Mouse (Mus musculus): Measurements from ENCODE around the gene Slc27a1. TPM values are rescaled to one million over a fixed set of nuclear protein-coding genes. Genes with fewer than 3 reads are reported as not detected.
A peak's percentile ranks its signal among the peaks of the same experiment; 100 is the strongest.

Gene Slc27a1
- polyA plus RNA-seq, 2 experiments from 2014 or later = 4.4 to 8.9 TPM

DNA sequence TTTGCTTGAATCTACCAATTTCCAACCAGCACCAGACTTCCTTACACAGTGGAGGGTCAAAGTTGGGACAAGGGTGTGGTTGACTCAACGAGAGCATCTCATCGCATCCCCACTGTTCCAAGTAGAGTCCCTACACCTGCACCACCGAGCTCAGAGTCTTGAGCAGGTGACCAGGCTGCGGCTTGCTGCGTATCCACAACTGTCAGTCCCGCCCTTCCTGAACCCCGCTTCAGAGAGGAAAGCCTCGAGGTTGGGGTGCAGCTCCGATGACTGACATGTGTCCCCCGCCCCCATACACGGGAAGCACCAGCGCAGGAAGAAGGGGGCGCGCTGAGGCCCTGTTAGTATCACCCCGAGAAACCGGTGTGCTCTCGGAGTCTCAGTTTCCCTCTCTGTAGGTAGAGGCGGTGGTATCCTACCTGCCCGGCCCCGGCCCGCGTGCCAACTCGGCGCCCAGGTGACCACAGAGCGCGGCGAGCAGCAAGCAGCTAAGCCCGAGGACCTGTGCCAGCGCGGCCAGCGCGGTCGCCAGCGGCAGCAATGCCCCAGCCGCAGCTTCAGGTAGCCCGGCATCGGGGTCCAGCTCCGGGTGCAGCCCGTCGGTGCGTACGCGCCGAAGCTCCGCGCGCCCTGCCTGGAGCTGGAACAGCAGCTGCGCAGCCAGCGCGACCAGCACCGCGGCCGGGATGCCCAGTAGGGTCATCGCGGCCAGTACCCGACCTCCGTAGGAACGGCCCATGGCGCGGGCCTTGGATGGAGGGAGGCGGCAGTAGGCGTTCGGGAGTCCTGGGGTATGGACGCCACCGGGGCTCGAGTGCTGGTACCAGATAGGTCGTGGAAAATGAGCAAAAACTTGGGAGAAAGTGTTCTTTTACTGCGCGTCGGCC lies 10.4 kb upstream of the Slc27a1 start, which contains the start of gene Tmem221:
Gene Tmem221 (minus strand): TSS at position 801 of the 887 bp plus-strand sequence.
- peak; percentile 41 for ATAC-seq

DNA sequence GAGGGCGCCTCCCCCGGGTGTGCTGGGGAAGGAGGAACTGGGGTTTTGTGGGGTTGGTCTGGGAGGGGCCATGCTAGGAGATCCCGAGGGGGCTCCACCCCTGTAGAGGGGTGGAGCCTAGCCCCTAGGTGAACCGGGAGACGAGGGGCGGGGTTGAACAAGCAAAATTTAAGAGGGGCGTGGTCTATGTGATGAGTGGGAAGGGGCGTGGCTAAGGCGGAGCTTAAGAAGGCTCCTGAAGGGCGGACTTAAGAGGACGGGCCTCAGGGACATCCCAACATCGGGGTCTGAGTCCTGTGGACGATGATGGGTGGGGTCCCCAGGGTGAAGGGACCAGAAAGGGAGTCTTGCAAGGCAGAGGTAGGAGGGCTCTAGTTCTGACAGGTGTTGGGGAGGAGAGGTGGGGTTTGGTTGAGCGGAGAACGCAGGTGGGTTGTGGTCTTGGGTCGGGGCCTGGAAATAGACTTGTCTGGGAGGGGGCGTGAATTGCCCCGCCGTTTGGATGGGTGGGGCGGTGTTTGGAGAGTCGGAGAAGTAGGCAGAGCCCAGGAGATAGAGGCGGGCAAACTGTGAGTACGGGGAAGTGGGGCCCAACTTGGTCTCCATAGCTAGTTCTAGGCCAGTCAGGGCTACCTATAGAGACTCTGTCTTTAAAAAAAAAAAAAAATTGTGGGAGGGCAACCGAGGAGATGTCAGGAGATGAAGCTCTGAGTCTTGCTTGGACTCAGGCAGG lies 9.6 kb upstream of the Slc27a1 start:
- ATAC-seq = peak; percentile 55

DNA sequence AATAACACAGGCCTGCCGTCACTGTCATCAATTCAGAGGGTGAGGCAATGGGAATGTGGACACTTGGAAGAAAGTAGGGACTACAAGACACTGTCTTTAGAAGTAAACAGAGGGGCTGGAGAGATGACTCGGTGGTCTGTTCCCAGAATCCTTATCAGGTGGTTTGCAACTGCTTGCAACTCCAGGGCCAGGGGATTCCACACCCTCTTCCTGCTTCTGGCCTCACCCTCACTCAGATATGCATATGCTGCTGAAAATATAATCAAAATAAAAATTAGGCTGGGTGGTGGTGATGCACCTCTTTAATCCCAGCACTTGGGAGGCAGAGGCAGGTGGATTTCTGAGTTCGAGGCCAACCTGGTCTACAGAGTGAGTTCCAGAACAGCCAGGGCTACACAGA lies 8.6 kb upstream of the Slc27a1 start:
- no peak for ATAC-seq

DNA sequence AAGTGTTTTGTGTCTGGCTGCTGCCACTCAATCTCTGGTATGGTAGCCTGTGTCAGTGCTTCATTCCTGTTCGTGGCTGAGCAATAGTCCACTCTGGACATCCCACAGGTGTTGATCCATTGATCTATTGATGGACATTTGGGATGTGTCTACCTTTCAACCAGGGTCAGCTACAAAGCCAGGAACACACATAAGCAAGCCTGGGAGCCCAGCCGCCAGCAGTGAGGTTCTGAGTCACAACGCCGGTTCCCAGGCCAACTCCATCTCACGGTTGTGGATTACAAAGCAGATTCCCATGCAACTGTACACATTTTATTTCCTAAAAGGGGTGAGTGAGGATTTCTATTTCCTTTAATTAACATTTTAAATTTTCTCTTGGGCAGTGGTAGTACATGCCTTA lies 7.9 kb upstream of the Slc27a1 start:
- no peak for ATAC-seq

DNA sequence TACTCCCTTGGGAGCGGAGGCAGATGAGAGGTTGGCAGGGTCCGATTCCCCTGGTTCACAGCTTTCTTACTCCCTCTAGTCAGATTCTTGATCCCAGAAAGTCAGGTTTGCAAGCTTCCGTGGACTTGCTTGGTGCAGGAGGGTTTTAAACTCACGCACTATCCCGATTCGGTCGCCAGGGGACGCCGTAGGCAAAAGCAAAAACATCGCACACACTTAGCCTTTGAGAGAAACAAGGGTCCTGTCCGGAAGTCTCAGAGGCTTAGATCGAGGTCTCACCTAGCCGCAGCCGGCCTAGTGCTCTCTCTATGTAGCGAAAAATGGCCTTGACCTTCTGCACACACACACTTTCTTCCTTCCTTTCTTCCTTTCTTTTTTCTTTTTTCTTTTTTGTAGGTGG lies 7.3 kb upstream of the Slc27a1 start:
- peak; percentile 51 for ATAC-seq

DNA sequence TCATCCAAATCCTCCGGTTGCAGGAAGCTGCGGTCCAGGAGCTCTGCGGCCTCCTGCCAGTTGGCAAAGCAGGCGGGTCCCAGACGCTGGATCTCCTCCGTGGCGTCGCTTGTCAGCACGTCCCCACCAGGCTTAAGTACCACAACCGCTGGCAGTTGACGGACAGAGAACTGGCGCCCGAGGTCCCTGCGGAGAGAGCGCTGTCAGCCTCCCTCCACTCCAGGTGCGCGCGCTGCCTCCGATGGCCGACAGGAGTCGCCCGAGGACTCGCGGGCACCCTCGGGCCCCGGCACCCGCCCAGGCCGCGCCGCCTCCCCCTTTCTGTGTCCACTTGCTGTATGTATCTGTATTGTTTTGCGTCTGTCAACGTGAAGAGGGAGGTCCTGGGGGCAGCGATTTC lies 5.9 kb upstream of the Slc27a1 start:
- ATAC-seq = peak; percentile 33

DNA sequence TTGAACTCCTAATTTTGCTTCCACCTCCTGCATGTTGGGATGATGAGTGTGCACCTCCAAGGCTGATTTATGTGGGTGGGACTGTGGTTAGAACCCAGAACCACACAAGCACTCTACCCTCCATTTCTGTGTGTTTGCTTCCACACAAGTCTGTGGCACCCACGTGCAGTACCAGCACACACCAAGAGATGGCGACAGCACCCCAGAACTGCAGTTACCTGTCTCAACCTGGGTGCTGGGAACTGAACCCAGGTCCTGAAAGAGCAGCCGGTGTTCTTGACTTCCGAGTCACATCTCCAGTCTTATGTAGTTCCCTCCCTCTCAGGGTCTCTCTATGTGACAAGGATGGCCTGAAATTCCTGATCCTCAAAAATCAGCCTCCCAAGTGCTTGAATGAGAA lies 4.7 kb upstream of the Slc27a1 start:
- no peak for ATAC-seq

DNA sequence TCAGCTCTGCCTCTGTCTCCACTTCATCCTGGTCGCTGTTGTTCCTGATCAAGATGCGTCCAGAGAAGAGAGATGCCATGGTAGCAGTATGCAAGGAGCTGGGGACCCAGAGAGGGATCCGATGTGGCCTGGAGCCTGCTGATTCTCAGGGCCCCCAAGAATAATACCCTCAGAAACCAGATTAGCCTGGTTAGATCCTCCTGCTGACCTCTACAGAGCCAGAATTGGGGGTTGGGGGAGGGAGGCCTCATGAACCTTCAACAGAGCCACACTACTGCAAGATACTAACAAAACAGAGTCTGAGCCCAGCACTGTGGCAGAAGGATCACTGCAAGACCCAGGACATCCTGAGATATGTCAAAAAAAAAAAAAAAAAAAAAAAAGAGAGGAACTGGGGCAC lies 2.2 kb upstream of the Slc27a1 start, which contains the start of gene Nxnl1:
Gene Nxnl1 (minus strand): TSS at position 101 of the 400 bp plus-strand sequence.
- no peak for ATAC-seq

DNA sequence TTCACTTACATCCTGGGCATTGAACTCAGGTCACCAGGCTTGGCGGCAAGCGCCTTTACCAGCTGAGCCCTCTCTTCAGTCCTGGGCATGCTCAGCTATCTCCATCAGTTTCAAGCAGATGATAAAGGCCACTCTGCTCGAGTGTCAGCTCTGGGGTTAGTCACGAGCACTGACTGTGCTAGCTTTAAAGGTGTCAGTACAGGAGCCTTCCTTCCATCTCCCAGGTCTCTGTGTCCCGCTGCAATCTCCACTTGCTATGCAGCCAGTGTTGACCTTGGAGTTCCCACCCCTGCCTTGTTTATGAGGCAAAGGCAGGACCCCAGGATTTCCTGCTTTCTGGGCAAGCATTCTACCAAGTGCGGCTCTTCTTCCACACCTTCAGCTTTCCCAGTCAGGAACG lies 1.1 kb upstream of the Slc27a1 start:
- ATAC-seq = no peak

DNA sequence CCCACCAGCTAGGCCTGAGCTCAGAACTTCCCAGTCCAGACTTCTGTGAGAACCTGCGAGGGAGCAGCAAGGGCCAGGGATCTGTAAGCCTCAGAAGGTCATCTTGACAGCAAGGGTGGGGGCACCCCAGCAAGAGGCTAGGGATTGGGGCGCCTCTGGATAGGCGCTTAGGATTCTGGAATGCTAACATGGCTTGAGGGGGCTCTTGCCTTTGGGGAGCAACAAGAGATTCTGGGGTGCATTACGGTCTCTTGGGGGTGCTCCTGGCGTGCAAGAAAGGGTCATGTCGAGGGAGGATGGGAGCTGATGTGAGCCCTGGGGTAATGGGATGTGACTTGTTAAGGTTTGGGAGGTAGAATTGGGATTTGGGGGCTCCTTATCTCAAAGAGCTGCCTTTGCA lies 259 bp downstream of the Slc27a1 start:
- ATAC-seq = no peak

DNA sequence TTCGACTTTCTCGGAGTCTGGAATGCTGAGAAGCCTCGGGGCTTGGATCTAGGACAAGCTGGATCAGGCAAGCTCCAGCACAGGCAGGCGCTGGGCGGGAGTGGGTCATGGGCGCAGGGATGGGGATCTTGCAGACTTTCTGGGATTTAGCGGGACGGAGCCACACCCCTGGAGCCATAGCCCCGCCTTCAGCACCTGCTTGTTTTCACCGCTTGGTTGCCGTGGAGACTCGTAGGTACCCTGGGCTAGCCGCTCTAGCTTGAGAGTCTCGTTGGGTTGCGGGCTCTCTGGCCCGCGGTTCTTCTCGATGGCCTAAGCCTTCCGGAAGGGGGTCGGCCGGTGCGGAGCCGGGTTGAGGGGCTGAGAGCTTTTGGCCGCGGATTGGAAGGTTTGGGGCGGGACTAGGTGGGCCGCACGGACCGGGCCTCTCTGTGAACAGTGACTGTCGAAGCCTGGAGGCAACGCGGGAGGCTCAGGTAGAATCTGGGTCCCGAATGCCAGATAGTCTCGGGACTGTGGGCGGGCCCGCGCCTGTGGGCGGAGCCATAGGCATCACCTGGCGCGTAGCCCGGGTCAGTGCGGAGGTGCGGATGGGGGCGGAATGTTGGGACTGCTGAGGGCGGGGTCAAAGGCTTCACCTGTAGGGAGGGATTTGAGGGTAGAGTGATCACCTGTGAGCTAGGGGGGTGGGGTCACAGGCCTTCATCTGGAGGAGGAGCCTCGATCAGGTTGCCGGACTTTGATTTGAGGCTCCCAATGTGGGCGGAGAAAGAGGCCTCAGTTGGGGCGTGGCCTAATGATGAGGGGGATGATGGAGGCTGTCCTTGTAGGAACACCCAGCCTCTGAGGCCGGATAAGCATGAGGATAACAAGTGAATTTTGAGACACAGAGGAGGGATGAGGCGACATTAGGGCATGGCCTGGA lies 946 bp downstream of the Slc27a1 start:
- peak; percentile 34 for ATAC-seq

DNA sequence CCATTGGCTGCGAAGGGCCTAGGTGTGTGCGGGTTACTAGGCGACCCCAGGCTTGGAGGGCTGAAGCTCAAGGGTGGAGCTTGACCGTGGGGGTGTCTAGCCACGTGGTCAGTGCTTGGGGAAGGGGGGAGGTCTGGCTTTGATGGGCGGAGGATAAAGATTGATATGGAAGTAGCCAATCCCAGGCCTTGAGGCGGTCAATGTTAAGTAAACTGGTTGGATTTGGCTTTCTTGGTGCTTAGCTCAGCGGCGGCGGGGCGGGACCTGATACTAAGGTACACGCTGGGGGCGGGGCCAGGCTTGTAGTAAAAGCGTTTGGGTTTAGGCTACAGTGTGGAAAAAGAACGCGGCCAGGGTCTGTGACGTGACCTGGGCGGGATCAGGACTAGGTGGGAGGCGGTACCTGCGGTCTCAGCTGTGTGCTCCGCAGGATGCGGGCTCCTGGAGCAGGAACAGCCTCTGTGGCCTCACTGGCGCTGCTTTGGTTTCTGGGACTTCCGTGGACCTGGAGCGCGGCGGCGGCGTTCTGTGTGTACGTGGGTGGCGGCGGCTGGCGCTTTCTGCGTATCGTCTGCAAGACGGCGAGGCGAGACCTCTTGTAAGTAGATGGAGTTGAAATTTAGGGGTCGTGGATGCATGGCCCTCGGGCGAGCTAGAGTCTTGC lies 1.7 kb downstream of the Slc27a1 start:
- peak; percentile 90 for ATAC-seq

DNA sequence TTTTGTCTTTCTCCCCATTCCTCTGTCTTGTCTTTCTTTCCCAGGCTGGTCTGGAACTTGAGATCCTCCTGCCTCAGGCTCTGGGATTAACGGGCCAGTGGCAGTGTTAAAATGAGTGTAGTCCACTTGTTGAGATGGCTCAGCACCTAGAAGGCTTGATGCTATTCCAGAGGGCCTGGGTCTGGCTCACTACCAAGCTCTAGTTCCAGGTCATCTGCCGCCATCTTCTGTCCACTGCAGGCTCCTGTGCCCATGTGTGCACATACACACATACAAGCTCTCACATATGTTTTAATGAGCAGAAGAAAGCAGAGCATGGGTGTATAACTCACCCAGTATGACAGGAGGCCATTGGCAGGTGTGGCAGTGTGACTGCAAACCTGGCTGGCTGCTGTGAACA lies 3.4 kb downstream of the Slc27a1 start:
- no peak for ATAC-seq

DNA sequence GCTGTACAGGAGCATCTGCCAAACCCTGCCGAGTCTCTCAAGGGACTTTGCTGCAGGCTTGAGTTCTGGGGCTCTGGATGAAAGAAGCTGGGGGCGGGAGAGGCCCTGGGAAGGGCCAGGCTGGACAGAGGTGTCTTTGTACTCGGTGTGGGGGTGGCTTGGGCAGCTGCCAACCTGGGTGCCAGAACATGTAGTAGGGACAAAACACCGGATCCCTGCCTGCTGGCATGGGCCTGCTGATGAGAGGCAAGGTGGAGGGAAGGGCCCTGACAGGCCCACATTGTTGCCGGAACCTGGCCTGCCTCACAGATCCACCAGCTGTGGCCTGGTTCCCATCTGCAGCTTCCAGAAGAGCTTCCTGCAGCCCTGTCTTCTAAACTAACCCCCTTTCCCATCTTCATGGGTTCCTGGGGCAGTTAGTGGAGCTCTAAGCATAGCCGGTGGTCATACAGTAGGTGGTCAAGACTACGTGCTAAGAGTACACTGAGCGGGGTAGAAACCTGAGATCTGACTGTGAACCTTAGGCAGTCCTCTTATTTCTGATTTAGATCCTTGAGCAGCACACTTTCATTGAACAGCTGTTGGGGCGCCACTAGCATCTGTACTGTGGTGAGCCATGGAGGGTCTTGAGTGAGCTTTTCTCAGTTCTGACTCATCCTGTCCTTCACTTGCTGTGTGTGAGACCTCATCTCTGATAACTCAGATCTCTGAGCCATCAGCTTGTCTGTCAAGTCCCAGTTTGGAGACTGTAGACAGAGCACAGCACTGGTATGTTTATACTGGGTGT lies 4.4 kb downstream of the Slc27a1 start:
- ATAC-seq = no peak

DNA sequence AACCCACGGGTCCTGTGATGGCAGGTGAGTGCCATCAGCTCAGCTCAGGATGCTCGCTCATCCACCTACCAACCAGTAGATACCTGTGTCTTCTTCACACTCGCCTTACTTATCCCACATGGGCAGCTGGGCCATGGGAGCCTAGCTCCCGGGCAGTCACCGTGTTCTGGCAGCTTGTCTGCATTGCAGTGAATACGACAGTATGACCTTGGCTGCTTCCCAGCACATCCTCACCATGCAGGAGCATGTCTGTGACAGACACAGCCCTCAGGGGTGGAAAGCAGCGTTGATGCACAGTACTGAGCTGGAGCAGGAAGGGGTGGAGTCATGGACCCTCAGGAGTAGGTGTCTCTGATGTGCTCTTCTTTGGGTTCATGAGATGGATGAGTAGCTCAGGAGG lies 5.7 kb downstream of the Slc27a1 start:
- no peak for ATAC-seq

DNA sequence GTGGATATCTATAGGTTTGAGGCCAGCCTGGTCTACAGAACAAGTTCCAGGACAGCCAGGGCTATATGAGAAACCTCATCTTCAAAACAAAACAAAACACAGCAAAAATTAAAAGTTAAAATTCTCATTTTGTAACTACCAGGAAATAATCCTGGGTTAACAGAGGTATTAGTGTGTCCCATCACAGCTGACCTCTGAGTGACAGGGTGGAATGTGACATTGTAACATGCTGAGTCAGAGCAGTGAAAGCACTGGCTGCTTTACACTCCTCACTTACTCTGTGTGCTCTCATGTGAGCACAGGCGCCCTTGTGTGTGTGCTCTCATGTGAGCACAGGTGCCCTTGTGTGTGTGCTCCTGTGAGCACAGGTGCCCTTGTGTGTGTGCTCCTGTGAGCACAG lies 6.3 kb downstream of the Slc27a1 start:
- no peak for ATAC-seq

DNA sequence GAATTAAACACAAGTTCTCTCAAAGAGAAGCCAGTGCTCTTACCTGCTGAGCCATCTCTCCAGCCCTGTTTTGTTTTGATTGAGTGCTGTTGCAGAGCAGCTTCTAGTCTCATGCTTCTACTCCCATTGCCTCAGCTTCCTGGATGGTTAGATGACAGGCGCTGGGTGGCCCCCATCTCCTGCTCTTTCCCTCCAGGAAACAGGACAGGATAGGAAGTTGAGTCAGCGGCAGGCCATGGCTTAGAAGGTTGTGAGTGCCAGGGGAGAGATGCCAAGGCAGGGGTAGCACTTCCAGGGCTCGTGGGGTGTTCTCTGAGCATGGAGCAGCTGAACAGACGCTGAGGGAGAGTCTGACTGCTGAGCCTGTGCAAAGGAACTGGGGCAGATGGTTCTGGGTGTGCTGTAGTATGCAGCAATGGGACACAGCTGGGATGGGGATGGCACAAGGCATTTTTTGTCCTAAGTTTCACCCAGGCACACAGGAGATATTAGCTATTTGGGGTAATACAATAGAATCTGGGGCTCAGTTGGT lies 9.2 kb downstream of the Slc27a1 start:
- no peak for ATAC-seq

DNA sequence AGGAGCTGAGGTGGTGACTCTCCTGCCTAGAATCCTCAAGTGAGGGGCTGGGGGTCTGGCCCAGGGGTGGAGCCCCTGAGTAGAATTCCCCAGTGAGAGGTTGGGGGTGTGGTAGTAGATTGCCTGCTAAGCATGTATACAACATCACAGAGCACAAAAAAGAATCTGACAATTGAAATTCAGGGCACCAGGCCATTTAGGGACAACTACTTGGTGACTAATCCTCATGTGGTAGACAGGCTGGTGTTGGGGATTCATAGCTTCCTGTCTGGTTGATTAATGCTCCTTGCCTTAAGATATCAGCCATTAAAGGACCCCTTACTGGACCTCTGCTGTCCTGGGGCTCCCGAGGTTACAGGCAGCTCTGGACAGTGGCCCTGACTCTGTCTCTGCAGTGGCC lies 10.3 kb downstream of the Slc27a1 start:
- ATAC-seq = no peak

DNA sequence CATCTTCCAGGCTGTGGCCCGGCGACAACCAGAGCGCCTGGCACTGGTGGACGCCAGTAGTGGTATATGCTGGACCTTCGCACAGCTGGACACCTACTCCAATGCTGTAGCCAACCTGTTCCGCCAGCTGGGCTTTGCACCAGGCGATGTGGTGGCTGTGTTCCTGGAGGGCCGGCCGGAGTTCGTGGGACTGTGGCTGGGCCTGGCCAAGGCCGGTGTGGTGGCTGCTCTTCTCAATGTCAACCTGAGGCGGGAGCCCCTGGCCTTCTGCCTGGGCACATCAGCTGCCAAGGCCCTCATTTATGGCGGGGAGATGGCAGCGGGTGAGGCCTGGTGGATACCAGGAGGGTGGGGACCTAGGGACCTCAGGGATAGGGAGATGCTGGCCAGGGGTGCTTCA lies 10.8 kb downstream of the Slc27a1 start:
- ATAC-seq = no peak

DNA sequence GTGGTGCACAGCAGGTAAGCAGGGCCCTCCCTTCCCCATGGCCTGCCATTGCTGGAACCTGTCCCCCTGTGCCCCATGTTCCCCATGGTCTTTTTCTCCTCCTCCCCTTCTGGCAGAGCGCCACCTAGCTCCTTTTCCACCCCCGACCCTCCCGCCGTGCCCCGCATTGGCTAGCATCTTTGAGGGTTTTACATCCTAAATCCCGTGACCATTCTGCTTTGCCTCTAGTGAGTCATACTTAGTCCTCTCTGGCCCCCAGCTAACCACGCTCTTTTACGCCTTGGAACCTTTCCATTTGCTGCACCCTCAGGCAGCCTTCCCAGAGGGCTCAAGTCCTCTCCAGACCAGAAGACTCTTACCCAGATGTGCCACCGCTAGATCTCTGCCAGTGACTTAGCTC lies 11.5 kb downstream of the Slc27a1 start:
- ATAC-seq = no peak

DNA sequence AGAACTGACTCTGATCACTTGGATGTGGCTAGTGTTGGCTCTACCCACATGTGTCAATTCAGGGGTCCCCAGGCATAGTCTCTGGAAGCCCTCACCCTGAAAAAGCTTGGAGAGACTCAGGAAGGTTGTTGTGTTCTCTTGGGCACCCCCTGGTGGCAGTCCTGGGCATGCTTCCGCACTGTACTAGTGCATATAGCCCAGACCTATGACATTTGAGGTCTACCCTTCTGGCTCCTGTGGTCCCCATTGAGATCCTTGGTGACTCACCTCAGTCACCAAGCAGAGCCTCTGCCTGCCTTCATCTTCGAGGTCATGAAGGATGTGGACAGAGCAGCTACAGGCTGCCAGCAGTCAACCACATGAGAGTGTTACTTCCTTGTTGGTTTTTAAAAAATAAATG lies 18.2 kb downstream of the Slc27a1 start:
- ATAC-seq = no peak

Measured in activated CD4-positive, CD25-positive, alpha-beta regulatory T cell, adult 4 months (primary cell).